Mouse (Mus musculus) thymus, adult 2 months (tissue): ENCODE data around the gene Nabp1.

ENCODE experiments used
- CTCF ChIP-seq: fragments of 200-500 bp; IDR thresholded peaks from 2 replicates; pipeline ENCODE4 v1.5.1; 2012; ENCODE audit warnings: mild to moderate bottlenecking, control low read depth, low read length, moderate library complexity, borderline replicate concordance; ENCODE audit not compliant: control insufficient read depth, poor library complexity, insufficient read depth; ENCODE audit errors: extremely low read depth
- POLR2A ChIP-seq: fragments of 200-500 bp; IDR thresholded peaks from 2 replicates; pipeline ENCODE4 v1.6.1; 2012; ENCODE audit warnings: mild to moderate bottlenecking, low read length, control low read depth, moderate library complexity; ENCODE audit not compliant: control insufficient read depth, poor library complexity, insufficient read depth; ENCODE audit errors: extremely low read depth

- no peak for TF ChIP-seq POLR2A
- TF ChIP-seq CTCF = no peak
Measured at GRCm38 (mm10) chr1:51508543-51508942, 30.3 kb upstream of the Nabp1 start.
